9 mouse cellular contexts compared by ENCODE assay signal in the genomic region with DNA sequence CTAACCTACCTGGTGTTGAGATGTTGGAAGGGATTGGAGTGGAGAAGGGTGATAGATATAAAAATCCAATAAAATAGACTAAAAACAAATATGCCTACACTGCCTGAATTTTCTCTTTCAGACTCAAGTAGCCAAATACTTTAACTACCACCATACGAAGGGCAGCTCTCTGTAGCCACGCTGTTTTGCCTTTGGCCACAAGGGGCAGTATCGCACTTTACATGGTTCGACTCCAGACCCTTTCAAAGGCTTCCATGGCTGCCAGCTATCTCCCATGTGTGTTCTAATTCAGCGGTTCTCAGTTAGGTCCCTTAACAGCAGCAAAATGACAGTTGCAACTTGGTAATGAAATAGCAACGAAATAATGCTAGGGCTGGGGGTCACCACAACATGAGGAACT. TPM values are rescaled to one million over a fixed set of nuclear protein-coding genes. Genes with fewer than 3 reads are reported as not detected.
DNase-seq lines count a peak whose midpoint lies in the region; ATAC-seq and TF ChIP-seq lines count a peak whose summit lies in the region.
"Had no signal": no experiment of that assay in that cellular context is flagged by ENCODE, and none has a peak within 500 bp of the region (broad histone marks: within the 10 kb centered on the region; RNA-seq: fewer than 3 reads in every experiment).

No protein-coding gene starts in this region.

- no peak overlapping the region for H3K9ac ChIP-seq in heart, embryonic 15.5 days
- H3K9ac ChIP-seq: heart, embryonic 13.5 days had no signal

- no peak overlapping the region for H3K4me2 ChIP-seq in heart, embryonic 15.5 days
- H3K4me2 ChIP-seq: heart, embryonic 13.5 days had no signal

- TF ChIP-seq CTCF in E14TG2a.4 (conservative IDR thresholded peaks at IDR 0.05; ENCODE audit: low read length): peak; percentile 85
- TF ChIP-seq CTCF in lung, adult 2 months (IDR thresholded peaks at IDR 0.05; ENCODE audit: insufficient read depth, low read length): peak; percentile 99

- H3K4me1 ChIP-seq in E14TG2a.4 (replicated peaks; ENCODE audit: low read depth, low read length): peaks cover 41% of the 10 kb centered on the region
- H3K4me1 ChIP-seq in heart, embryonic 15.5 days (replicated peaks): peaks cover 10% of the 10 kb centered on the region; the same call in 1 of the 2 replicates
- H3K4me1 ChIP-seq in lung, adult 2 months (ENCODE audit: control insufficient read depth, insufficient read depth, low read length): peaks cover 6% of the 10 kb centered on the region

- H3K9me3 ChIP-seq in E14TG2a.4 (ENCODE audit: low read length): peaks cover 10% of the 10 kb centered on the region; the same call in 1 of the 2 replicates
- no peaks in the 10 kb centered on the region for H3K9me3 ChIP-seq in heart, embryonic 15.5 days (replicated peaks)
- H3K9me3 ChIP-seq: heart, embryonic 13.5 days had no signal

- TF ChIP-seq POLR2A in lung, adult 2 months (IDR thresholded peaks at IDR 0.05; ENCODE audit: borderline replicate concordance, extremely low read depth, low read depth, low read length): no peak

- H3K27ac ChIP-seq in heart, embryonic 15.5 days: no peak overlapping the region
- H3K27ac ChIP-seq: heart, embryonic 13.5 days had no signal

- no peak overlapping the region for H3K4me3 ChIP-seq in E14TG2a.4 (replicated peaks; ENCODE audit: low read length)
- H3K4me3 ChIP-seq in heart, embryonic 15.5 days: no peak overlapping the region
- no peak overlapping the region for H3K4me3 ChIP-seq in lung, adult 2 months (replicated peaks; ENCODE audit: extremely low read depth, low read depth, low read length)
- H3K4me3 ChIP-seq: heart, embryonic 13.5 days had no signal

- DNase-seq in brain, adult 2 months (ENCODE audit: low read depth, low spot score): peak; percentile 89
- peak; percentile 93 for DNase-seq in layer of hippocampus, adult 11-12 months (ENCODE audit: low spot score)
- DNase-seq in lung, adult 2 months: peak; percentile 85
- peak; percentile 75 for DNase-seq in retina, adult 2 months (ENCODE audit: low read depth, low spot score)
- peak; percentile 90 for DNase-seq in thymus, postnatal 25 days

- peaks cover 16% of the 10 kb centered on the region; the same call in 1 of the 2 replicates for H3K27me3 ChIP-seq in E14TG2a.4 (ENCODE audit: insufficient read depth, low read length)
- H3K27me3 ChIP-seq in heart, embryonic 15.5 days: 0 out of 2 replicates have a peak, but pooled peaks cover 5% of the 10 kb centered on the region

- no peaks in the 10 kb centered on the region for H3K36me3 ChIP-seq in E14TG2a.4 (ENCODE audit: insufficient read depth, low read length)
- no peaks in the 10 kb centered on the region for H3K36me3 ChIP-seq in heart, embryonic 15.5 days
- H3K36me3 ChIP-seq: heart, embryonic 13.5 days had no signal

- WGBS in heart, embryonic 15.5 days: 7% methylated on average over 6 of the region's 6 CpGs
- 1% methylated on average over 6 of the region's 6 CpGs for WGBS in lung, adult 2 months

- ATAC-seq in erythroblast, adult 5-6 weeks (replicated peaks; ENCODE audit: low FRiP score, poor library complexity, severe bottlenecking): peak; percentile 88
- ATAC-seq in heart, embryonic 15.5 days (replicated peaks; ENCODE audit: insufficient number of reproducible peaks, insufficient read depth, low FRiP score, low read depth): 0 out of 2 replicates have a peak, but pooled peaks have one; percentile 47

RNA-seq across cellular contexts. Expression of a gene that starts 16.2 kb away (rescaled TPM):
- total RNA-seq in erythroblast, adult 5-6 weeks (2015; ENCODE audit: low replicate concordance): not detected in 2 replicates
- total RNA-seq in erythroblast, adult 5-6 weeks (2017; ENCODE audit: low replicate concordance): not detected in 2 replicates
- polyA plus RNA-seq in heart, embryonic 15.5 days (2015; fragmentation: Nextera tagmentation; extraction: Ambion mirVana): 23.3 and 32.3 TPM in 2 replicates
- polyA plus RNA-seq in lung, adult 2 months (2012; rRNA removed): 7.9 and 14.2 TPM in 2 replicates

RNA-seq across cellular contexts. Expression of a gene that starts 25.7 kb away (rescaled TPM):
- total RNA-seq in erythroblast, adult 5-6 weeks (2015; ENCODE audit: low replicate concordance): 173 and 183 TPM in 2 replicates
- total RNA-seq in erythroblast, adult 5-6 weeks (2017; ENCODE audit: low replicate concordance): 354 and 411 TPM in 2 replicates
- 36.9 and 45.4 TPM in 2 replicates for polyA plus RNA-seq in heart, embryonic 15.5 days (2015; fragmentation: Nextera tagmentation; extraction: Ambion mirVana)
- polyA plus RNA-seq in lung, adult 2 months (2012; rRNA removed): 75.9 and 109 TPM in 2 replicates

RNA-seq across cellular contexts. Expression of a gene that starts 57.8 kb away (rescaled TPM):
- total RNA-seq in erythroblast, adult 5-6 weeks (2015; ENCODE audit: low replicate concordance): 1.3 and 2.9 TPM in 2 replicates
- total RNA-seq in erythroblast, adult 5-6 weeks (2017; ENCODE audit: low replicate concordance): 0.28 TPM in 1 of 2 replicates, not detected in the other
- 0.42 TPM in 2 replicates for polyA plus RNA-seq in heart, embryonic 15.5 days (2015; fragmentation: Nextera tagmentation; extraction: Ambion mirVana)
- 14.1 TPM in 1 of 2 replicates, not detected in the other for polyA plus RNA-seq in lung, adult 2 months (2012; rRNA removed)
